Mouse (Mus musculus) skeletal muscle tissue, adult 2 months (tissue): ENCODE measurements around the gene Fank1.

Experiments
- DNase-seq: peaks from one replicate; pipeline ENCODE4 v3.0.0-alpha.2; 2012; ENCODE audit warnings: low read depth, low spot score

The Fank1 gene

DNA sequence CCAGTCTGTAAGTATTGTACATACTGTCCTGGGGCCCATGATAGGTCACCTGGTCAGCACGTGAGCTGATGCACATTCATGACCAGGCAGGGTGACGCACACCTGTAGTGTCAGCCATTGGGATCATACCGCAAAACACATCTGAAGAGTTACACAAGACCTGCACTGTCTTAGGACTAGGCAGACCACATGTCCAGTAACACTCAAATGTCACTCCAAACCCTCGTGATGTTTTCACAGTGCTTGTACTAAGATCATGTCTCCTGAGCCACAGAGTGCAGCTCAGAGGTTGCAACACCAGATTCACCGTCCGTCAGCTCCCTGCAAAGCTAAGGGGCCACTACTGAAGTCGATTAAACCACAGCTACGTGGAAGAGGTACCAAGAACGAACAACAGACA lies 114.6 kb downstream of the Fank1 start:
- DNase-seq, result no peak

- DNase-seq, result no peak
Measured at GRCm38 (mm10) chr7:133891796-133892195, 115.1 kb downstream of the Fank1 start.

GRCm38 (mm10) chr7:133899391-133899790 lies 122.7 kb downstream of the Fank1 start:
- no peak for DNase-seq

GRCm38 (mm10) chr7:133908966-133909365 lies 132.3 kb downstream of the Fank1 start:
- no peak for DNase-seq

DNA sequence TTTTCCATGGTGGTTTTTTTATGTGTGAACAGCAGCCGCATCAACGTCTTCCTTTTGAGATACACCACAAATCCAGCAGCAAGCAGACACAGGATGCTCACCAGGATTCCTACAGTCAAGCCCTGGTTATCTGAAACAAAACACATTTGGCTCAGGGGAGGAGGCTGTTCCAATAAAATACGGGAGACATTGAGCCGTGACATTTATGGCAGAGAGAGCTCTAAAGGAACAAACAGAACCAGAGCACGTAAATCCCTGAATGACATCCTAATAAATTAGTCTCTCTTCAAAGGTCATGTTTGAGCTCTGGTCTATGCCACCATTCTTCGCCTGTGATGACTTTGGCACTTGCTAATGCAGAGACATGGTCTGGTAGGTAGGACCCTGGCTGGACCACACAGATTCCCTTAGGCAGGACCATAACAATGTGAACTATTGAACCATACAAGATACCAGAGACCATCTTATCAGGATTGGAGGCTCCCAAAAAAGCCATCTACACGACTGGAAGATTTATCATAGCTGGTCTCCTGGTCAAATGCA lies 133.2 kb downstream of the Fank1 start:
- DNase-seq, result no peak

- DNase-seq, result no peak
Measured at GRCm38 (mm10) chr7:133911881-133912280, 135.2 kb downstream of the Fank1 start.

DNA sequence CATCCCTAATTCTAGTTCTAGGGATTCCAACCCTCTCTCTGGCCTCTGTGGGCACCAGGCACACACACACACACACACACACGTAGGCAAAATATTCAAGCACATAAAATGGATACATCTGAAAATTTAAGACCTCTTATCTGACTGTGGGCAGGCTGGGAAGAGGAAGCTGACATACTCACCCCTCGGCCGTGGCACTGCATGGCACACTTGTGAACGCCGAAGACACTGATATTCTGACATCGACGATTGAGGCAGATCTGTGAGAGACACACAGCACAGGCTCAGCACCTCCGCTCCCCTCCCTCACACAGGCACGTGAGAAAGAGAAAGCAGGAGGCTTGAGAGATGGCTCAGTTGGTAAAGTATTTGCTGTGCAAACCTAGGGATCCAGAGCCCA lies 139.6 kb downstream of the Fank1 start:
- DNase-seq, result no peak

- no peak for DNase-seq
Measured at GRCm38 (mm10) chr7:133919306-133919705, 142.6 kb downstream of the Fank1 start.

- no peak for DNase-seq
Measured at GRCm38 (mm10) chr7:133919918-133920317, 143.3 kb downstream of the Fank1 start.

DNA sequence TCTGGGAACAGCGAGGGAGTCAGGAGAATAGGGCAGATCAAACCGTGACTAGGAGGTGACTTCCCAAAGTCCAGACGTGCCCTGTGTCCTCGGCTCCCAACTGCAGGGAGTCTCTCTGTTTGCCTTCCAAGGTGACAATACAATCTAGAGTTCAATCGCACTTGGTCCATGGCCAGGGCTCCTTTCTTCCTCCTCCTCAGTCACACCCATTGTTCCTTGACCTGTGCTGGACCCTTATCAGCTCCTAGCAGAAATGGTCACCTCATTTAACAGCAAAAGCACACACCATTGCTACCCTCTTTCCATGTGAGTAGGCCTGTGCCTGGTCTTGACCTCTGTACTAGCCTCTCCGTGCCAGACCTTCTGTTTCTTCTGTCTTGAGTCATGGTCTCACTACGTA lies 144.1 kb downstream of the Fank1 start:
- no peak for DNase-seq

- no peak for DNase-seq
Measured at GRCm38 (mm10) chr7:133921291-133921690, 144.6 kb downstream of the Fank1 start.

DNA sequence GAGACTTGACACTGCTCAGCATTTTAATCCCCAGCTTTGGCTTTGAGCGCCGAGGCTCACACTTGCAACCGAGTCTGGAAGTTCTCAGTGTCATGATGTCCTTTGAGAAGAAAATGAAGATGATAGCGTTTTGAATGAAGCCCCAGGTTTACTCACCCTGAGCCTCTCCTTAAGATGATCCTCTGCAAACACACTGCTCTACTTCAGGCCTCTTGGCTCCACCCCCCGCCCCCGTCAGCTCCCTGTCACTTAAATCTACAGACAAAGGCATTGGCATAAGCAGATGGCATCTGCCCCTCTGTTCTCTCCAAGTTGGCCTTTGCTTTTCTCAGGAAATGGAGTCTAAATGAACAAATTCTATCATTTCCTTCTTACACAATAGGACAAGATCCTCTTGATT lies 147.3 kb downstream of the Fank1 start:
- no peak for DNase-seq

DNA sequence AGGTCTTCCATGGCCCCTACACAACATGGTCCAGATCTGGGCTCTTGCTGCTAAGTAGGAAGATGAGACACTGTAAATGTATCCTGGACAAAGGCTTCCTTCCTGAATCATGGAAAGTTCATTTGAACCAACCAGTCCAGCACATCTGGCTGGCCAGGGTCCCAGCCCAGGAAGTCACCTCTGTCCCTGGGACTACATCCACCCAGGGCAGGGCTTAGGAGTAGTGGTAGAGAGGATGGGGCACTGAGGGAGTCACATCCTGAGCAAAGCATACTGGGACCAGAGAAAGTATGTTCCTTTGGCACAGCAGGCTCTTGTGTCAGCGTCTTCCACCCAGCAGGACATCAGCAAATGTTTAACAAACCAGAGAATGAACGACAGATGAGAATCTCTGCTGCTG lies 149.1 kb downstream of the Fank1 start:
- no peak for DNase-seq

DNA sequence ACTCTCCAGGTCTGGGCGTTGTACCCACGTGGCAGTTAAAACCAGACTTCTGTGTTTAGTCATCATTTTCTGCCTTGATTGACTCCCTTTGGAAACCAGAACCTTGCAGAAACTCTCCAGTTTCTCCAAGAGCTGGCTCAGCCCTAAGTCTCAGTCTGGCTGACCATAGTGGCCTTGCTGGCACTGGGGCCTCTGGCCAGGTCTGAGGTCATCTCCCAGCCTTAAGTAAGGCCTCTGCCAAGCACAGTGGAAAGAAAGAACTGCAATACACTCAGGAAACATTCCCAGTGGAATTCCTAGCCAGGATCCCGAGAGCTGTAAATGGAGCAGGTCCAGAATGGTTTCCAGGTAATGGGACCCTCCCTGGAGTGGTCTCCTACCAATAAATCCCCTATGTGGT lies 152.3 kb downstream of the Fank1 start:
- DNase-seq, result peak; percentile 11
